Mouse (Mus musculus) testis, postnatal 14 days (tissue): ENCODE results near the gene Dock8.

Experiments
- DNase-seq: peaks from one replicate; pipeline ENCODE4 v3.0.0; 2021; ENCODE audit warnings: low spot score

The Dock8 gene

GRCm38 (mm10) chr19:25062188-25062856 lies 63.0 kb downstream of the Dock8 start:
- DNase-seq, result no peak

- DNase-seq, result no peak
Measured at GRCm38 (mm10) chr19:25062857-25063240, 63.5 kb downstream of the Dock8 start.

GRCm38 (mm10) chr19:25066229-25066628 lies 66.9 kb downstream of the Dock8 start:
- no peak for DNase-seq

GRCm38 (mm10) chr19:25068518-25068917 lies 69.2 kb downstream of the Dock8 start:
- no peak for DNase-seq

GRCm38 (mm10) chr19:25072521-25072920 lies 73.2 kb downstream of the Dock8 start:
- DNase-seq, result no peak

GRCm38 (mm10) chr19:25074741-25075140 lies 75.4 kb downstream of the Dock8 start:
- DNase-seq, result no peak

GRCm38 (mm10) chr19:25077636-25078035 lies 78.3 kb downstream of the Dock8 start:
- no peak for DNase-seq

GRCm38 (mm10) chr19:25078130-25078529 lies 78.8 kb downstream of the Dock8 start:
- no peak for DNase-seq

- DNase-seq, result no peak
Measured at GRCm38 (mm10) chr19:25080166-25080565, 80.8 kb downstream of the Dock8 start.

- no peak for DNase-seq
Measured at GRCm38 (mm10) chr19:25082839-25083238, 83.5 kb downstream of the Dock8 start.

GRCm38 (mm10) chr19:25087181-25087580 lies 87.8 kb downstream of the Dock8 start:
- no peak for DNase-seq

GRCm38 (mm10) chr19:25089746-25090145 lies 90.4 kb downstream of the Dock8 start:
- DNase-seq, result no peak

GRCm38 (mm10) chr19:25095135-25095534 lies 95.8 kb downstream of the Dock8 start:
- no peak for DNase-seq

GRCm38 (mm10) chr19:25096316-25096715 lies 97.0 kb downstream of the Dock8 start:
- no peak for DNase-seq

GRCm38 (mm10) chr19:25096986-25097385 lies 97.7 kb downstream of the Dock8 start:
- DNase-seq, result no peak

GRCm38 (mm10) chr19:25097506-25097905 lies 98.2 kb downstream of the Dock8 start:
- DNase-seq, result no peak

GRCm38 (mm10) chr19:25097951-25098350 lies 98.6 kb downstream of the Dock8 start:
- DNase-seq, result no peak

- no peak for DNase-seq
Measured at GRCm38 (mm10) chr19:25098941-25099340, 99.6 kb downstream of the Dock8 start.

- no peak for DNase-seq
Measured at GRCm38 (mm10) chr19:25105682-25106081, 106.3 kb downstream of the Dock8 start.

GRCm38 (mm10) chr19:25106315-25106714 lies 107.0 kb downstream of the Dock8 start:
- no peak for DNase-seq

- no peak for DNase-seq
Measured at GRCm38 (mm10) chr19:25107417-25107816, 108.1 kb downstream of the Dock8 start.

GRCm38 (mm10) chr19:25111591-25112233 lies 112.4 kb downstream of the Dock8 start:
- DNase-seq, result no peak

- no peak for DNase-seq
Measured at GRCm38 (mm10) chr19:25116981-25117380, 117.6 kb downstream of the Dock8 start.

GRCm38 (mm10) chr19:25122417-25122816 lies 123.1 kb downstream of the Dock8 start:
- no peak for DNase-seq
